ENCODE assay signal across 8 mouse cellular contexts in genomic region chr3:88951327-88951800, GRCm38 (mm10). TPM values are rescaled to one million over a fixed set of nuclear protein-coding genes. Genes with fewer than 3 reads are reported as not detected.
DNase-seq lines count a peak whose midpoint lies in the region; ATAC-seq and TF ChIP-seq lines count a peak whose summit lies in the region.

No protein-coding gene starts in this region.

- H3K9ac ChIP-seq in neural tube, embryonic 11.5 days (ENCODE audit: low read length): peak overlapping the region; percentile 87
- H3K9ac ChIP-seq in limb, embryonic 12.5 days (replicated peaks): peak overlapping the region; percentile 90
- peak overlapping the region; percentile 93 for H3K9ac ChIP-seq in stomach, embryonic 14.5 days (replicated peaks; ENCODE audit: low read depth, low read length)

- 4% methylated on average over 5 of the region's 5 CpGs for WGBS in neural tube, embryonic 11.5 days
- 3% methylated on average over 5 of the region's 5 CpGs for WGBS in limb, embryonic 12.5 days
- 0% methylated on average over 5 of the region's 5 CpGs for WGBS in stomach, embryonic 14.5 days

- peak overlapping the region; percentile 97 for H3K27ac ChIP-seq in neural tube, embryonic 11.5 days (ENCODE audit: low read depth, low read length)
- peak overlapping the region; percentile 96 for H3K27ac ChIP-seq in embryonic fibroblast, embryonic 13.5 days (ENCODE audit: insufficient read depth, low read length)
- H3K27ac ChIP-seq in limb, embryonic 12.5 days: peak overlapping the region; percentile 99
- H3K27ac ChIP-seq in stomach, embryonic 14.5 days (ENCODE audit: low read length): peak overlapping the region; percentile 100

- peaks cover 8% of the 10 kb centered on the region for H3K4me1 ChIP-seq in neural tube, embryonic 11.5 days (ENCODE audit: control insufficient read depth, insufficient read depth, low read length)
- peaks cover 3% of the 10 kb centered on the region; the same call in 1 of the 2 replicates for H3K4me1 ChIP-seq in embryonic fibroblast, embryonic 13.5 days (ENCODE audit: control insufficient read depth, insufficient read depth, low read length)
- peaks cover 27% of the 10 kb centered on the region for H3K4me1 ChIP-seq in limb, embryonic 12.5 days (replicated peaks)
- H3K4me1 ChIP-seq in stomach, embryonic 14.5 days (ENCODE audit: control insufficient read depth, insufficient read depth, low read length): peaks cover 13% of the 10 kb centered on the region; the same call in 1 of the 2 replicates

- no peak for DNase-seq in neural tube, embryonic 11.5 days (ENCODE audit: low spot score)
- no peak for DNase-seq in neural tube, embryonic 10.5 days (ENCODE audit: extremely low spot score, low spot score)
- DNase-seq in urinary bladder, postnatal 4 days (ENCODE audit: low spot score in 2 of 2): no peak
- DNase-seq in urinary bladder, postnatal 14 days (ENCODE audit: low spot score): no peak
- DNase-seq in frontal cortex, postnatal 14 days (ENCODE audit: low spot score in 2 of 2): no peak

- no peak for TF ChIP-seq POLR2A in embryonic fibroblast, embryonic 13.5 days (IDR thresholded peaks at IDR 0.05; ENCODE audit: low read depth, low read length)

- peak overlapping the region; percentile 64 for H3K4me3 ChIP-seq in neural tube, embryonic 11.5 days (ENCODE audit: low read depth, low read length)
- peak overlapping the region; percentile 92 for H3K4me3 ChIP-seq in embryonic fibroblast, embryonic 13.5 days (ENCODE audit: insufficient read depth, low read length)
- peak overlapping the region; percentile 68 for H3K4me3 ChIP-seq in limb, embryonic 12.5 days (replicated peaks)
- H3K4me3 ChIP-seq in stomach, embryonic 14.5 days (ENCODE audit: low read depth, low read length): peak overlapping the region; percentile 59

- ATAC-seq in neural tube, embryonic 11.5 days (ENCODE audit: insufficient read depth, low FRiP score, low TSS enrichment): no peak
- ATAC-seq in limb, embryonic 12.5 days (ENCODE audit: insufficient number of reproducible peaks, insufficient read depth, low FRiP score, low TSS enrichment, low read depth): no peak
- no peak for ATAC-seq in stomach, embryonic 14.5 days (ENCODE audit: insufficient number of reproducible peaks, insufficient read depth, low FRiP score, low read depth)

- no peaks in the 10 kb centered on the region for H3K9me3 ChIP-seq in neural tube, embryonic 11.5 days (ENCODE audit: control insufficient read depth, low read length)
- H3K9me3 ChIP-seq in limb, embryonic 12.5 days: no peaks in the 10 kb centered on the region
- no peaks in the 10 kb centered on the region for H3K9me3 ChIP-seq in stomach, embryonic 14.5 days (ENCODE audit: control insufficient read depth, low read depth, low read length)

- no peaks in the 10 kb centered on the region for H3K27me3 ChIP-seq in neural tube, embryonic 11.5 days (ENCODE audit: control insufficient read depth, insufficient read depth, low read length)
- no peaks in the 10 kb centered on the region for H3K27me3 ChIP-seq in limb, embryonic 12.5 days
- no peaks in the 10 kb centered on the region for H3K27me3 ChIP-seq in stomach, embryonic 14.5 days (ENCODE audit: control insufficient read depth, insufficient read depth, low read length)

- peak overlapping the region; percentile 55 for H3K4me2 ChIP-seq in neural tube, embryonic 11.5 days (ENCODE audit: low read depth)
- peak overlapping the region; percentile 79 for H3K4me2 ChIP-seq in limb, embryonic 12.5 days
- peak overlapping the region; percentile 65 for H3K4me2 ChIP-seq in stomach, embryonic 14.5 days (replicated peaks; ENCODE audit: low read depth, low read length)

- TF ChIP-seq CTCF in embryonic fibroblast, embryonic 13.5 days (IDR thresholded peaks at IDR 0.05; ENCODE audit: borderline replicate concordance, insufficient read depth, low read length): no peak

- H3K36me3 ChIP-seq in neural tube, embryonic 11.5 days (ENCODE audit: control insufficient read depth, insufficient read depth, low read length): no peaks in the 10 kb centered on the region
- no peaks in the 10 kb centered on the region for H3K36me3 ChIP-seq in limb, embryonic 12.5 days
- H3K36me3 ChIP-seq in stomach, embryonic 14.5 days (ENCODE audit: control insufficient read depth, insufficient read depth, low read length): no peaks in the 10 kb centered on the region

RNA-seq across cellular contexts. Expression of gene Dap3, which starts 0.4 kb away (rescaled TPM):
- polyA plus RNA-seq in neural tube, embryonic 11.5 days (2014; fragmentation: Nextera tagmentation; extraction: Ambion mirVana): 165 and 168 TPM in 2 replicates
- polyA plus RNA-seq in embryonic fibroblast, embryonic 13.5 days (2011; ENCODE audit: insufficient read length, low read depth, missing spikeins): 111 and 136 TPM in 2 replicates
- polyA plus RNA-seq in limb, embryonic 12.5 days (2016; fragmentation: Nextera tagmentation; extraction: Ambion mirVana): 156 and 161 TPM in 2 replicates
- polyA plus RNA-seq in stomach, embryonic 14.5 days (2014; fragmentation: Nextera tagmentation; extraction: Ambion mirVana): 137 and 149 TPM in 2 replicates

RNA-seq across cellular contexts. Expression of gene Ash1l, which starts 0.9 kb away (rescaled TPM):
- 12.3 and 13.8 TPM in 2 replicates for polyA plus RNA-seq in neural tube, embryonic 11.5 days (2014; fragmentation: Nextera tagmentation; extraction: Ambion mirVana)
- 47.4 and 50.1 TPM in 2 replicates for polyA plus RNA-seq in embryonic fibroblast, embryonic 13.5 days (2011; ENCODE audit: insufficient read length, low read depth, missing spikeins)
- polyA plus RNA-seq in limb, embryonic 12.5 days (2016; fragmentation: Nextera tagmentation; extraction: Ambion mirVana): 23.4 and 26.1 TPM in 2 replicates
- 30.8 and 31.4 TPM in 2 replicates for polyA plus RNA-seq in stomach, embryonic 14.5 days (2014; fragmentation: Nextera tagmentation; extraction: Ambion mirVana)

RNA-seq across cellular contexts. Expression of gene Msto1, which starts 37.6 kb away (rescaled TPM):
- 55.5 and 56.4 TPM in 2 replicates for polyA plus RNA-seq in neural tube, embryonic 11.5 days (2014; fragmentation: Nextera tagmentation; extraction: Ambion mirVana)
- polyA plus RNA-seq in embryonic fibroblast, embryonic 13.5 days (2011; ENCODE audit: insufficient read length, low read depth, missing spikeins): 21.5 and 27.5 TPM in 2 replicates
- polyA plus RNA-seq in limb, embryonic 12.5 days (2016; fragmentation: Nextera tagmentation; extraction: Ambion mirVana): 44.1 and 48.0 TPM in 2 replicates
- polyA plus RNA-seq in stomach, embryonic 14.5 days (2014; fragmentation: Nextera tagmentation; extraction: Ambion mirVana): 40.5 and 43.5 TPM in 2 replicates
